Mouse (Mus musculus): ENCODE data around the gene Lamc3.

The Lamc3 gene

GRCm38 (mm10) chr2:31935054-31935453 lies 48.0 kb downstream of the Lamc3 start:
- no peak for DNase-seq (ENCODE audit: low spot score)

GRCm38 (mm10) chr2:31938298-31938697 lies 51.2 kb downstream of the Lamc3 start:
- DNase-seq (ENCODE audit: low spot score), result no peak

GRCm38 (mm10) chr2:31943011-31943410 lies 55.9 kb downstream of the Lamc3 start:
- no peak for DNase-seq (ENCODE audit: low spot score)

- no peak for DNase-seq (ENCODE audit: low spot score)
Observed at GRCm38 (mm10) chr2:31945580-31945979, 58.5 kb downstream of the Lamc3 start.

GRCm38 (mm10) chr2:31948392-31948791 lies 61.3 kb downstream of the Lamc3 start:
- no peak for DNase-seq (ENCODE audit: low spot score)

- DNase-seq (ENCODE audit: low spot score), result no peak
Observed at GRCm38 (mm10) chr2:31948801-31949200, 61.7 kb downstream of the Lamc3 start.

GRCm38 (mm10) chr2:31950058-31950871 lies 63.2 kb downstream of the Lamc3 start, which contains the start of gene Aif1l:
Aif1l (plus strand) TSS chr2:31950139.
- DNase-seq (ENCODE audit: low spot score), result peak; percentile 84

- DNase-seq (ENCODE audit: low spot score), result no peak
Observed at GRCm38 (mm10) chr2:31950966-31951365, 63.9 kb downstream of the Lamc3 start.

GRCm38 (mm10) chr2:31952236-31952635 lies 65.1 kb downstream of the Lamc3 start:
- no peak for DNase-seq (ENCODE audit: low spot score)

GRCm38 (mm10) chr2:31952725-31953124 lies 65.6 kb downstream of the Lamc3 start:
- DNase-seq (ENCODE audit: low spot score), result no peak

- no peak for DNase-seq (ENCODE audit: low spot score)
Observed at GRCm38 (mm10) chr2:31953687-31954086, 66.6 kb downstream of the Lamc3 start.

GRCm38 (mm10) chr2:31954779-31955181 lies 67.7 kb downstream of the Lamc3 start:
- DNase-seq (ENCODE audit: low spot score), result no peak

- DNase-seq (ENCODE audit: low spot score), result no peak
Observed at GRCm38 (mm10) chr2:31955686-31956085, 68.6 kb downstream of the Lamc3 start.

GRCm38 (mm10) chr2:31957211-31957610 lies 70.1 kb downstream of the Lamc3 start:
- DNase-seq (ENCODE audit: low spot score), result no peak

GRCm38 (mm10) chr2:31960986-31961385 lies 73.9 kb downstream of the Lamc3 start:
- no peak for DNase-seq (ENCODE audit: low spot score)

- DNase-seq (ENCODE audit: low spot score), result no peak
Observed at GRCm38 (mm10) chr2:31961791-31962222, 74.7 kb downstream of the Lamc3 start.

- DNase-seq (ENCODE audit: low spot score), result no peak
Observed at GRCm38 (mm10) chr2:31962501-31963224, 75.6 kb downstream of the Lamc3 start.

GRCm38 (mm10) chr2:31963491-31963890 lies 76.4 kb downstream of the Lamc3 start:
- DNase-seq (ENCODE audit: low spot score), result no peak

GRCm38 (mm10) chr2:31964191-31964590 lies 77.1 kb downstream of the Lamc3 start:
- DNase-seq (ENCODE audit: low spot score), result no peak

- DNase-seq (ENCODE audit: low spot score), result peak; percentile 71
Observed at GRCm38 (mm10) chr2:31965110-31965509, 78.0 kb downstream of the Lamc3 start.

- no peak for DNase-seq (ENCODE audit: low spot score)
Observed at GRCm38 (mm10) chr2:31966801-31967200, 79.7 kb downstream of the Lamc3 start.

GRCm38 (mm10) chr2:31972589-31972988 lies 85.5 kb downstream of the Lamc3 start:
- no peak for DNase-seq (ENCODE audit: low spot score)

GRCm38 (mm10) chr2:31974141-31974808 lies 87.2 kb downstream of the Lamc3 start, which contains the start of gene Nup214:
Nup214 (plus strand) TSS chr2:31974436.
- peak; percentile 99 for DNase-seq (ENCODE audit: low spot score)

Measured in testis, postnatal 10 days (tissue).